Mouse (Mus musculus): ENCODE data around the gene Yif1a. TPM values are rescaled to one million over a fixed set of nuclear protein-coding genes. Genes with fewer than 3 reads are reported as not detected.
A peak's percentile ranks its signal among the peaks of the same experiment; 100 is the strongest.
"Not testable (repeated sequence)": the region's sequence is repeated elsewhere in the genome, so short reads cannot be mapped to it uniquely, and the experiment has no call there.

The Yif1a gene
- total RNA-seq, 2 experiments from 2014 or later = 24.6 to 26.0 TPM

DNA sequence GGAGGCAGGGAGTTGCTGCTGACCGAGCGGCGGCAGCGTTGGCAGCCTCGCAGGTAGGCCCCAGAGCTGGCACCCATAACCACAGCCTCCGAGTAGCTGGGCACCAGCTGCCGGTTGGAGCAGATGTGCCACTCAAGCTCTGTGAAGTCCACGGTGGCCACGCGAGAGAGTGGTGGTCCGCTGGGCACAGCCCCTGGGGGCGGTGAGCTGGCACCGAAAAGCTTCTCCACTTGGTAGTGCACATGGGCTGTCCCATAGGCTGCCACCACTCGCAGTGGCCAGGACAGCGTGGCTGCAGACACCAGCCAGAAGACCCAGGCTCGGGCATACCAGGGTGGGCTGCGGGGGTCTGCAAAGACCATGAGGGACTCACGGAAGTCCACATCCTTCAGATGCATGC, 6.3 kb upstream of the Yif1a start:
- intact Hi-C loops (cut with DNase I) = loop anchor here (5.0 kb wide), 1 partner anchor 35 kb away; no protein-coding TSS in a partner anchor
- peak in 1 of 2 experiments; percentile 24 for DNase-seq (ENCODE audit: low spot score in 2 of 2)

- intact Hi-C loops (cut with DNase I) = loop anchor here (5.0 kb wide), 1 partner anchor 35 kb away; no protein-coding TSS in a partner anchor
These were observed 5.7 kb upstream of the Yif1a start for GRCm38 (mm10) chr19:5082596-5082995.

GRCm38 (mm10) chr19:5083961-5084833, 4.1 kb upstream of the Yif1a start:
- intact Hi-C loops (cut with DNase I) = loop anchor here (5.0 kb wide), 1 partner anchor 37 kb away; no protein-coding TSS in a partner anchor
- DNase-seq (ENCODE audit: low spot score in 2 of 2) = peak; percentile 28 to 61

More at GRCm38 (mm10) chr19:5082596-5082995, 5.7 kb upstream of the Yif1a start:
- peak in 1 of 2 experiments; percentile 42 for DNase-seq (ENCODE audit: low spot score in 2 of 2)

DNA sequence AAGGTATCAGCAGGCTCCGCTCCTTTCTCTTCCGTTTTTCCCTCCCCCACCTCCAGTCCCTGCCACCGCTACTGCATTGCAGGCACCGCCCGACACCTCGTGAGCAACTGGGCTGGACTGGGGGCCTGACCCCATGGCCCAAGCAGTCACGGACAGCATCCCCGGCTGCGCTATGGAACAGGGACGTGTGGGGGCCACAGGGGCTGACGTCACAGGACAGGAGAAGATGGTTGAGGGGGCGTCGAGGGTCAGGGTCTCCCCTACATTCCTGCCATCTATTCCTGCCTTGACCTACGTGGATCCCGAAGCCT, 3.5 kb upstream of the Yif1a start:
- DNase-seq (ENCODE audit: low spot score in 2 of 2) = peak; percentile 29 to 38
- intact Hi-C loops (cut with DNase I) = loop anchor here (5.0 kb wide), 1 partner anchor 37 kb away; no protein-coding TSS in a partner anchor

- DNase-seq (ENCODE audit: low spot score in 2 of 2) = peak in 1 of 2 experiments; percentile 58
- intact Hi-C loops (cut with DNase I) = no loop called here
These were observed 3.0 kb upstream of the Yif1a start, which contains the start of gene Tmem151a for GRCm38 (mm10) chr19:5085145-5085863. TSS of gene Tmem151a (minus strand) at chr19:5085531.

- DNase-seq (ENCODE audit: low spot score in 2 of 2) = peak in 1 of 2 experiments; percentile 7
- intact Hi-C loops (cut with DNase I) = not testable (repeated sequence)
These were observed 1.8 kb upstream of the Yif1a start for GRCm38 (mm10) chr19:5086533-5086932.

DNA sequence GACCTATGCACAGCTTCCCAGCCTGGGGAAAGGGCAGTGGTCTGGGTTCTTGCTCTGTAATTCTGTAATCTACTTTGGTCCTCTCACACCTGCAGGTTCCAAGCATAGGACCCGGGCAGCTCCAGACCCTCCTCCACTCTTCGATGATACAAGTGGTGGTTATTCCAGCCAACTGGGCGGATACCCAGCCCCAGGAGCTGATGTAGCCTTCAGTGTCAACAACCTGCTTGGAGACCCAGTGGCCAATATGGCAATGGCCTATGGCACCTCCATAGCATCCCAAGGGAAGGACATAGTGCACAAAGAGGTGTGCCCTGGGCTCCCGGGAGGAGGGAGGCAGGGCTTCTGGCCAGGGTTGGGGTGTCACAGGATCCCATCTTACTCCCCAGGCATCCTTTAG, 986 bp downstream of the Yif1a start:
- no peak for DNase-seq (ENCODE audit: low spot score in 2 of 2)
- intact Hi-C loops (cut with DNase I) = no loop called here

GRCm38 (mm10) chr19:5092083-5092482, 3.7 kb downstream of the Yif1a start:
- DNase-seq (ENCODE audit: low spot score in 2 of 2) = peak in 1 of 2 experiments; percentile 9
- intact Hi-C loops (cut with DNase I) = no loop called here

DNA sequence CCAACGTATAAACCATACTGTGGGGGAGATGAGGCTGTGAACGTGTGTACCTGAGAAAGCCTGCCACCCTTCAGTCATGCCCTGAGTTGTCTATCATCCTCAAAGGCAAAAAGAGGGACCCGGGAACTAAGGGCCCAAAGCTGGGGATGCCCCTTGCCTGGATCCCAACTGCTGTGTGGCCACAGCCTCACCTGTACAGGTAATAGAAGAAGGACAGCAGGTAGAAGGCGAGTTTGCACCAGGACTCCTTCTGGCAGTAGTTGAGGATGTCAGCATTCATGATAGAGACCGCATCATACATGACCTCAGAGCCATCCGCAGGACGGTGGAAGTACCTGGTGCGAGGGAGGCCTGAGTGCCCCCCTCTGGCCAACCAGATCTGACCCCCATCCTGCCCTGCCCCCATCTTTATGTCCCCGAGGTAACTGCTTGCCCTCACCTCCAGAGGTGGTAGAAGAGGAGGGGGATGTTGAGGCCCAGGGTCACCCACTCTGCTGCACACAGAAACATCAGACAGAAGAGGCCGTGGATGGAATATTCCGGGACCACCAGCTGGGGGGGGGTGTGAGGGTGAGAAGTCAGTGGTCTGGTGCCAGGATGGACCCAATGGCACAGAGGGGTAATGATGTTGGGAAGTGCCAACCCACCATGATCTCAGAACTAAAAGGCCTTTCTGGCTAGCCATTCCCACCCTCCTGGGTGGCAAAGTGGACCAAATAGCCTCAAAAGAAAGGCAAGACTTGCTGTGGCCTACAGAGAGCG, 5.3 kb downstream of the Yif1a start:
- DNase-seq (ENCODE audit: low spot score in 2 of 2) = peak in 1 of 2 experiments; percentile 36
- intact Hi-C loops (cut with DNase I) = loop anchor here (1.0 kb wide), 1 partner anchor 58 kb away; no protein-coding TSS in a partner anchor

DNA sequence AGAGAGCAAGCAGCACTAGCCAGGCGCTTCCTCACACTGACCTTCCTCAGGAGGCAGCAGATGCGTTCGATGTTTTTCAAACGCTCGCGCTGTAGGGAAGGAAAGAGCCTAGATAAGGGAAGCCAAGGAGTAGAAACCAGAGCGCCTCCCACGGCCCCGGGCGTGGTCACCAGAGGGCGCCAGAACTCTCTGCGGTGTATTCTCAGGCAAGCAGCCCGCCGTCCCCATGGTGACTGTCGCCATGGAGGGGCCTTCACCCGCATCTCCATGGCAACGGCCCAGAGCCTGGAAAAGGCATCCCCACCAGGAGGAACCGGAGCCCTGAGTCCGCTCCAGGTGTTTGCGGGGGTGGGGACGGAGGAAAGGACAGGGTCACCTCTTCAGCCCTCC, 5.9 kb downstream of the Yif1a start:
- intact Hi-C loops (cut with DNase I) = loop anchor here (1.0 kb wide), 1 partner anchor 57 kb away; no protein-coding TSS in a partner anchor
- DNase-seq (ENCODE audit: low spot score in 2 of 2) = peak; percentile 98 to 99

DNA sequence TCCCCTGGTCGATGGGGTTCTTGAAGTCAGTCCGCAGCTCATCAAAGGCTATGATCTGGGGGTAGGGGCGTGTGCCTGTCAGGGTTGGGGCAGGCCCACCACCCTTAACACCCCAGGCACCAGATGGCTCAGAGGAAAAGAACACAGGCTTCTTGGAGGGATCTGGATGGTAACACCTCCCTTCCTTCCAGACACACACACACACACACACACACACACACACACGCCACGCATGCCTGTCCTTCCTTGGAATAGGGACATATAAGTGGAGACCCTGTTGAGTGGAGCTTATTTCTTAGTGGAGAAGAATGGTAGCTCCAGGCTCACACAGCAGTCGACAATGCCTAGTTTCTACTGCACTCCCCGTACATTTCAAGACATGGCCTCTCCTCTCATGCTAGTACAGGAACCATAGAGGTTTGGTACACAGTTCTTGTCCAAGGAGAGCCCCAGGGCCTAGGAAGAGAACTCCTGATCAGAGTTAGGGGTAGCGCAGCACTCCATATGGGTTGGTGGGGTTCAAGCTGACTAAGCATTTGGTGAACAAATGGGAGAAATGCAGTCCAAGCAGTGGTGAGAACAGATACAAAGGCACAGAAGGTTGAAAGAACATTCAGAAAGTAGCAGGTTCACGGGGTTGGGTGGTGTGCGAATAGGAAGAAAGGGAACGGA, 6.5 kb downstream of the Yif1a start:
- DNase-seq (ENCODE audit: low spot score in 2 of 2) = no peak
- intact Hi-C loops (cut with DNase I) = loop anchor here (1.0 to 5.0 kb wide), 2 partner anchors 42 to 56 kb away; no protein-coding TSS in a partner anchor

DNA sequence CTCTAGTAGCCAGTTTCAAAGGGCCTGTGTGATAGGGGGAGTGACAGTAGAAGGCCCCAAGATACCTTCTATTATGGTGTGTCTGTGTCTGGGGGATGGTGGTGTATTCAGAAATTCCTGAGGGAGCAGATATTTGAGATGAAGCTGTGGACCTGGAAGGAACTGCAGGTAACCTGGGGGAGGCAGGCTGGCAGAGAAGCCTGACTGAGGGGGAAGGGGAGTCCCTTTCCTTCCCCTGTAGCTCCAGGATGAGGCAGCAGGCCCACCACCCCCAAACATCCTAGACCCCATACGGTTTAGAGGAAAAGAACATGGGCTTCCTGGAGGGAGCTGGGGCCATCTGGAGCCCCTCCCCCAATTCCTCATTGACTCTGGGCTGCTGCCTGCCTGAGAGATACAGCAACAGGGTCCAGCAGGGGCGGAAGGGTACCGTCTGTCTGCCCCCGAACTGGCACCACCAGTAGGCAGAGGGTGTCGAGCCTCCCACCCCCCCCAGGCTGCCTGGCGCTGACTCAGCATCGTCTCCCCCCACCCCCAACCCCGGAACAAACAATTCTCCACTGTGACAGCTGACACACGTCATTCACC, 7.6 kb downstream of the Yif1a start:
- intact Hi-C loops (cut with DNase I) = loop anchor here (5.0 kb wide), 1 partner anchor 41 kb away; no protein-coding TSS in a partner anchor
- no peak for DNase-seq (ENCODE audit: low spot score in 2 of 2)

DNA sequence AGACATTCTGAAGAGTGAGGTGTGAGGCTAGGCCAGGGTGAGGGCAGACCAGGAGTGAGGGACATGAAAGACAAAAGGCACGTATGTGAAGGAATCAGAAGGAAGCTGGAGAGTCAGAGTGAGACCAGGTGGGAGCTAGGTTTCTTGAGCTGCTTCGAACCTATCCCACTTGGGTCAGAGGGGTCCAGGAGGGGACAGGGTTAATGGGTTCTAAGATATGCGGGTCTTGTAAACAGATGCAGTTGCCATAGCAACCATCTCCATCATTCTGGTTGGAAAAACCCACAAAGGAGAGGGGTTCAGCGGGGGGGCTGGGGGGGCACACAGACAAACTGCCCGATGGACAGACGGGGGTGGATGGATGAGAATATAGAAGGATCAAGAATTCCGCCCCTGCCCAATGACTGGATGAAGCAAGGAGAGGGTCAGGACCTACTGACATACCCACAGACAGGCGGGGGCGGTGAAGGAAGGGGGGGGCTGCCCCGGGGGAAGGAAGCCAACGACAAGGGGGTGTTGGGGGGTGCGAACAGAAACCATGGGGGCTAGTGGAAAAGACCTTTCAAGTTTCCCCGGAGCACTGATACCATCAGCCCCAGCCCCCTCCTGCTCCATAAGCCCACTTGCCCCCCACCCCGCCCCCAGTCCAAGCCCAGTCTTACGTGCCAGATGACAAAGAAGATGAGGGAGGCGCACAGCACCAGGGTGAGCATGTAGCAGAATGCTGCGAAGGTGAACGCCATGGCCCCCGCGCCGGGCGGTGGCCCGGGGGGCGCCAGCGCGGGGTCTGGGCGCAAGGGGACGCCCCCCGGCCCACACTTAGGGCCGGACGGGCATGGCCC, 9.4 kb downstream of the Yif1a start:
- no peak for DNase-seq (ENCODE audit: low spot score in 2 of 2)
- intact Hi-C loops (cut with DNase I) = loop anchor here (5.0 kb wide), 1 partner anchor 40 kb away; no protein-coding TSS in a partner anchor

GRCm38 (mm10) chr19:5098363-5099143, 10.2 kb downstream of the Yif1a start, which contains the start of gene Cnih2:
TSS of gene Cnih2 (minus strand) at chr19:5098521.
- intact Hi-C loops (cut with DNase I) = loop anchor here (5.0 kb wide), 1 partner anchor 39 kb away; no protein-coding TSS in a partner anchor
- peak; percentile 75 to 81 for DNase-seq (ENCODE audit: low spot score in 2 of 2)

GRCm38 (mm10) chr19:5106074-5106473, 17.7 kb downstream of the Yif1a start:
- intact Hi-C loops (cut with DNase I) = no loop called here
- peak in 1 of 2 experiments; percentile 23 for DNase-seq (ENCODE audit: low spot score in 2 of 2)

GRCm38 (mm10) chr19:5106731-5107191, 18.4 kb downstream of the Yif1a start, which contains the start of gene Rab1b:
TSS of gene Rab1b (minus strand) at chr19:5107072.
- intact Hi-C loops (cut with DNase I) = no loop called here
- DNase-seq (ENCODE audit: low spot score in 2 of 2) = peak; percentile 99

Measured in left cerebral cortex, postnatal 25 days (tissue).